Mouse (Mus musculus) fat pad, adult 2 months (tissue): ENCODE measurements around the gene Med9.

Source experiments
- DNase-seq: peaks from one replicate; pipeline ENCODE4 v3.0.0-alpha.2; 2011; ENCODE audit warnings: low read depth, low spot score; ENCODE audit errors: extremely low read depth

Gene Med9

DNA sequence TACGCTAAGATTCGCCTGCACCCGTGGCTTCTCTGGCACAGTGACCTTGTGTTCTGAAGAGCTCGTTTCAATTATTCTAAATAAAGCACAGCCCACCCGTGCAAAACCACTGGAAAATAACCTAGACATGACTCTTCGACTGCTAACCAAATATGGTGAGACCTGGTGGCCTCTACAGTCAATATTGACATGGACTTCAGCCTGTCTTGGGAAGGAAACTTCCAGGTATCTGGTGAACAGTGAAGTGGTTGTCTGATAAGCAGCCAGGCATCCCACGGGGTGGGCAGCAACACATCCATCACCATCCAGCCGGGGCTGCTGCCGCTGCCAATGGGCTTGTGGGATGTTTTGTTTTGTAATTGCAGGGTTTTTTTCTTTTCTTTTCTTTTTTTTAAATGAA is 46.3 kb downstream of the Med9 start:
- DNase-seq = no peak

DNA sequence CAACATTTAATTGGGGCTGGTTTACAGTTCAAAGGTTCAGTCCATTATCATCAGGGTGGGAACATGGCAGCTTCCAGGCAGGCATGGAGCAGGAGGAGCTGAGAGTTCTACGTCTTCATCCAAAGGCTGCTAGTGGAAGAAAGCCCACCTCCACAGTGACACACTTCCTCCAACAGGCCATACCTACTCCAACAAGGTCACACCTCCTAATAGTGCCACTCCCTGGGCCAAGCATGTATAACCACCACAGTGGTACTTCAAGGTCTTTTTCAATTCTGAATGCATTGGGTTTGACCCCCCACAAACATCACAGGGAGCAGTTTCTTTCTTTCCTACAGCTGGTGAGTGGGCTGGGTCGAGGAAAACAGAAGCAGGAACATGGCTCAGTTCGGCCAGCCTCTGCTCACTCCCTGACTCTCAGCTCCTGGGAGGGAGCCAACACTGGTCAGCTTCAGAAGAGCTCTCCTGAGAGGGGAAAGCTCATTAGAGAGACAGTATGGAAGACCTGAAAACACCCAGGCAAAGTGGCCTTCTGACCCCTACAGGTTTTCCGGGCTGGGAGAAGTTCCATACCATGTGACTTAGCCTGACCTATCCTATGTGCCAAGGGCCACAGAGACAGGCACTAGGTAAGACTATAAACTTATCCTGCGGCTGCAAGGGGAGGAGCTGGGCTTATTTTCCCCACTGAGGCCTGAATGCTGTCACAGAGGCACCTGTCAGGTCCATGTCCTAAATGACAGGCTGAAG is 53.4 kb downstream of the Med9 start:
- no peak for DNase-seq

- DNase-seq = no peak
Observed at GRCm38 (mm10) chr11:60003811-60004210, 55.8 kb downstream of the Med9 start.

DNA sequence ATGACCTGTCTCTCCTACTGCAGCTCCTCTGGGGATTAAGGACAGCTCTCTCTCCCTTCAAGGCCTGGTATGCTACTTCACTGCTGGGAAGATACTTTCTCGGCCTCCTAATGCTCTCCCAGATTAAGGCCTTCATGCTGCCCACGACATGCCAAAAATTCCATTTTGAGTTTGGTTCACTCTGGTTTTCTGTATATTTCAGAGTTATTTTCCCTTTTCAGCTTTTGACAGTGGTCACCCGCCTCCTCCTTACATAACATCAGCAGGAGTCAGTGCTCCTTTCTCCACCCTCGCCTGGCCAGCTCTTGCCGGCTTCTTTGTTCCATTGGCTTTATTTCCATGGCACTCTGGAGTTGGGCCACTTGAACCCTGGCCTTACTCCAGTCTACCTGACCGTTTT is 56.7 kb downstream of the Med9 start:
- DNase-seq = no peak

DNA sequence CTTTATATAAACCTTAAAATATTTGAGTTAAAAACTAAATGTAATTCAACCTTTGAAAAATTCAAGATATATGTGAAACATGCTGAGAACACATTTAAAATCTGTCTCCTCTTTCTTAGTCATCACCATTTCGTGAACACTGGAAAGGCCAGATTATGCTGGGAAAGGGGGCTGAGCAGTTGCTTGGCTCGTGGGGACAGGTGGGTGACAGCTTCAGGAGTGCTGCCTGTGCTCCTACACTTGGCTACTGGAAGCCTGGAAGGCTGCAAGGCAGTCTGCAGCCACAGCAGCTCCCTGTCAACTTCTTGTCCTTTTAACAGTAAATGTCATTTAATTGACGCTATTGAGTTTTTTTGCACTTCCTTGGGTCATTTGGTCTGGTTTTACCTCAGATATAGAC is 57.9 kb downstream of the Med9 start:
- no peak for DNase-seq

DNA sequence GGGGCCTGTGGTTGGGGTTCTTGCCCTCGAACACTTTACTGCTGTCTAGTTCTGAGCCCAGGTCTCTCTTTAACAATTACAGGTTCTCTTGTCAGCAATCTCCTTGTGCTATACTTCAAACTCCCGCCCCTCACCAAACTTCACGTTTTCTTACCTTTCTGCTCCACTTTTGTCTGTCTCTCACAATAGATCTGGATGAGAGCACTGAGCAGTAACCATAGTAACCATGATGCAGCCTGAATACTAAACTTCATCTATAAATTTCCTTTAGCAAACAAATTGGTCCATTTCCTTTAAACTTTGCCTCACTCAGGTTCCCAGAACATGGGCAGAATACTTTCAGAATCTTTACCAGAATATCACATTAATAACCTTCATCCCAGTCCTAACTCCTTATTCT is 61.4 kb downstream of the Med9 start:
- DNase-seq = no peak

- DNase-seq = no peak
Observed at GRCm38 (mm10) chr11:60011516-60011915, 63.5 kb downstream of the Med9 start.
